Mouse (Mus musculus) ovary, postnatal 10 days (tissue): ENCODE measurements at regions not wholly inside any gene's neighbourhood (a gene's known extent, or its start where the extent isn't known, plus 50 kb on each side); places are given as distances from the start of the nearest gene placed in this dataset.

Source experiments
- DNase-seq: peaks from one replicate; pipeline ENCODE4 v3.0.0; 2022; ENCODE audit warnings: low spot score

DNA sequence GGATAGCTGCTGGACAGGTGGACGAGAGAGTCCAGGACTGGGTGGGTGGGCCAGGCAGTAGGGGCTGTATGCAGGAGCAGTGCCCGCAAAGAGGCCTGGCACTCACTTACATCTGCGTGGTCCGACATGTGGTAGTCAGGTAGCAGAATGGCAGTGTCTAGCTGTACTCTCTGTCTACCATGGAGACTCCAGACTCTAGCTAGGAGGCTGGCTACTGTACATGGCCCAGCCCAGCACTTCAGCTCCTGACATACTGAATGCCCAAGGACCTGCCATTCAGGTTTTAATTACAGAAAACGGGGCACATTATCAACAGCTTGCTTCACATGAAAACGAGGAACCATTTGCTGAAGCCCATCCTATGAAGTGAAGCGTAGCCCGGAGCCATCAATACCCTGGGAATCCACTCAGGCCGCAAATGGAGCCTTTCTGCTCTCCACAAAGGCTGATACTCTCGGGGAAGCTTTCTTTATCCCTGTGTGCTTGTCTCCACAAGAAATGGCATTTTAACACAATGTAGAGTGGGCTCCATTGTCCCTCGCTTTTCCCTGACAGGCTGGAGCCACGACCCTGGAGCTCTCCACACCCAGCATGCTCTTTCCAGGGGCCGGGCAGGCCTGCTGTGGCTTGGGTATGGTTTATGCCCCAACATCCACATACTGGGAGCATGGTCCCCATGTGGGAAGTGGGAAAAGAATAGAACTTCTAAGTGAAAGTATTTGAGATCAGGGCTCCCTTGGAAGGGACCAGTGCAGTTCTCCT is 110.6 kb upstream of the A530016L24Rik start:
- DNase-seq, result no peak

DNA sequence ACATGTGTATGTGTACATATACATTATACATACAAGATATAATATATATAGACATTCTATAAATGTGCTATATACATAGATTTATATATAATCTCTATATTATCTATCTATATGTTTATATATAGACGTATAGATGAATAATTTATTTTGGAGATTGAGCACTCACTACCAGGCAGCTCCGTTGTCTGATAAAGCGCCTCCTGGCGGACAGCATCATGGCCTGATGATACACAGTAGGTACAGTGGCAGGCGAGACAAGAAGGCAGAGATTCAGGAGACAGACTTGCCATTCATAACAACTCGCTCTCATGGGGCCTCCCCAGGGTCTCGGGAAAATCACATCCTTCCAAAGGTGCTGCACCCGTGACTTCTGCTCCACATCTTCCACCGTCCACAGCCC is 101.4 kb upstream of the A530016L24Rik start:
- DNase-seq, result no peak

GRCm38 (mm10) chr12:112395909-112396308 is 93.3 kb upstream of the A530016L24Rik start:
- no peak for DNase-seq

DNA sequence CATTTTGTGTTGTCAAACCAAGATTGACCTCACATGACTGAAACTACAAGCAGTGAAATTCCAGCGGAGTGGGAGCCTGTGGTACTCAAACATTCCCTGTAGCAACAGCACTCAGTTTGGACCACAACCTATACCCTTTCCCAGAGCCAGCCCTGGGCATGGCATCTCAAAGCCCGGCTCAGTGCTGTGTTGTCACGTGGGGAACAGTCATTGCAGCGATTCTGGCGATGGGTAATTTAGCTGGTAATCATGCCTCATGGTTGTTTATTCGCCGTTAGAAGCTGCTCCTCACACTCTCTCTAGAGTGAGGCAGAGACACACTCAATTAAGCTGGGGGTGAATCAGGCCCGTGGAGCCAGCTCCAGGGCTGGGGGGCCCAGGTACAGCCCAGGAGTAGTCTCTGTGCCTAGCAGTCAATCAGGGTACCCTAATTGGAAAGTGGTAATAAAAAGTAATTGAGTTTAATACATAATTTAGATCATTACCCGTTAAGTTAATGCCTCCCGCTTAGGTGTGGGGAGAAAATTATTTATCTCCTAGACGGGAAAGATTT is 85.5 kb upstream of the A530016L24Rik start:
- no peak for DNase-seq

- DNase-seq, result no peak
Measured at GRCm38 (mm10) chr12:112404338-112404737, 84.9 kb upstream of the A530016L24Rik start.

GRCm38 (mm10) chr12:112405781-112406213 is 83.5 kb upstream of the A530016L24Rik start:
- no peak for DNase-seq

DNA sequence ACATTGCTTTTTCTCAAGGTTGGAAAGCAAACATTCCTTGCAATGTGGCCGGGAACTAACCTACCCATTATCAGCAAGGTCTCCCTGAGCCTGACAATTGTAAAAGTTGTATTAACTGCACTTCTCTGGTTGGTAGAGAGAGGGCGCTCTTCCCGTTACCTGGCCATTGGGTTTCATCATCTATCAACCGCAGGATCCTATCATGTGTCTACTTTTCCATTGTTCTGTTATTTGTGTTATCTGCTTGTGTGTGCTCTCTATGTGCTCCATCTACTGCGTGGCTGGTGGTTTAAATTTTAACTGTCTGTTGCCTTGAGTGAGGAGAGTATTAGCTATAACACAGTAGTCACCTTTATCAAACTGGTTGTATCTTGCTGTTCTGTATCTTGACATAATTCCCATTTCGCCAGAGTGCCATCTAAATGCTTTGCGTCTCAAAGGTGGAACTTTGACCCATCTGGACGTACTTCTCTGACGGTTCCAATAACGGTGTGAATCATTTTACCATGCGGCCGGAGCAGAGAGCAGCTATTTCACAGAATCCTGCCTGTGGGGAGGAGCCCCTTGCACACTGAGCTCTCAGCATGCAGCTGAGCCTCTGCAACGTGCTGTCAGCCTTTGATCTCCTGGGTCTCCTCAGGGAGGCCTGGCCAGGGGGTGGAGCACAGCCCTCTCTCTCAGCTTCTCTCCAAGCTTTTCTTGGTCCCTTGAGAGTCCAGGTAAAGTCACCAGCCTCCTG is 77.5 kb upstream of the A530016L24Rik start:
- DNase-seq, result no peak

DNA sequence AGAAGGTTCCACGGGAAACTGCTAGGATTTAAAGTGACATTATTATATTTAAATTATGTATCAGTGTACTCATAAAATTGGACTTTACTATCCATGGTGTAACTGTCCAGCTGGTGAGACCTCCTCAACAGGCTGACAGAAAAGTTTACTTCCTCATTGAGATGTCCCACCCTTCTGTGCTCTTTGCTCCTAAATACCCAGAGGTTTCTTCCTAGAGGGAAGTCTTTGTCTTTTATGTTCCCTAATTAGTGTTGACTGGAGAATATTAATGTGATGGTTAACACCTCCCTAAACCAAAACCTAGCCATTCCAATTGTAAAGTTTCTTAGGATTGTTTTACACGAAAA is 76.9 kb upstream of the A530016L24Rik start:
- DNase-seq, result no peak

- DNase-seq, result no peak
Measured at GRCm38 (mm10) chr12:112415926-112416473, 73.2 kb upstream of the A530016L24Rik start.

GRCm38 (mm10) chr12:112416537-112416936 is 72.7 kb upstream of the A530016L24Rik start:
- DNase-seq, result no peak

DNA sequence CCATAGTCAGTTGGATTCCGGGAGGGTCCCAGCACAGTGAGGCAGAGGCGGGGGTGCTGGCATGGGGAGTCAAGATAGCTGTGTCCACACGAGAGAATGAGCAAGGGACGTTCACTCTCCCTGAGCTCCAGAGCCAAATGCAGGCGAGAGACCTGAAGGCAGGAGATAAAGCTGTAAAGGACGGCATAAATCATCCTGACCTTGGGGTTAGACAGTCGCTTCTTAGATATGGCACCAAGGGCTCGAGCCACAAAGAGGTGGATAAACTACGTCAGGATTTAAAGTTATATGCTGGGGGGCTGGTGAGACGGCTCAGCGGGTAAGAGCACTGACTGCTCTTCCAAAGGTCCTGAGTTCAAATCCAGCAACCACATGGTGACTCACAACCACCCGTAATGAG is 70.6 kb upstream of the A530016L24Rik start:
- no peak for DNase-seq

GRCm38 (mm10) chr12:112422177-112422576 is 67.1 kb upstream of the A530016L24Rik start:
- DNase-seq, result no peak

DNA sequence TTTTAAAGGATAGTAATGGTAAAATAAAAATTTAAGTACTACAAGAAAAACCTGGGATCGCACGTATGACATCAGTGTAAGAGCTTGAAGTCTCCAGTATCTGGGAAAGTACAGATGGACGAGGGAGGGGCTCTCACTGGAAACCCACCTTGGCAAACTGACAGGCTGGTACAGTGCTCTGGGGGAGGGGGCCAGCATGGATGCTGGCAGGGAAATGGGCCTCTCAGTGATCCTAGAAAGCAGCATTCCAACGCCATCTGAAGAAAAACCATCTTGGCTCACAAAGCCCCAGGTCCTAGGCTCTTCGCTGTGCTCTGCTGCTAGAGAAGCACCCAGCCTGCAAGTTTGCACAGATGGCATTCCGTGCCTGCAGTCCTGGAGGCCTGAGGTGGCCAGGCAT is 65.1 kb upstream of the A530016L24Rik start:
- no peak for DNase-seq

GRCm38 (mm10) chr12:112426681-112427080 is 62.6 kb upstream of the A530016L24Rik start:
- no peak for DNase-seq

DNA sequence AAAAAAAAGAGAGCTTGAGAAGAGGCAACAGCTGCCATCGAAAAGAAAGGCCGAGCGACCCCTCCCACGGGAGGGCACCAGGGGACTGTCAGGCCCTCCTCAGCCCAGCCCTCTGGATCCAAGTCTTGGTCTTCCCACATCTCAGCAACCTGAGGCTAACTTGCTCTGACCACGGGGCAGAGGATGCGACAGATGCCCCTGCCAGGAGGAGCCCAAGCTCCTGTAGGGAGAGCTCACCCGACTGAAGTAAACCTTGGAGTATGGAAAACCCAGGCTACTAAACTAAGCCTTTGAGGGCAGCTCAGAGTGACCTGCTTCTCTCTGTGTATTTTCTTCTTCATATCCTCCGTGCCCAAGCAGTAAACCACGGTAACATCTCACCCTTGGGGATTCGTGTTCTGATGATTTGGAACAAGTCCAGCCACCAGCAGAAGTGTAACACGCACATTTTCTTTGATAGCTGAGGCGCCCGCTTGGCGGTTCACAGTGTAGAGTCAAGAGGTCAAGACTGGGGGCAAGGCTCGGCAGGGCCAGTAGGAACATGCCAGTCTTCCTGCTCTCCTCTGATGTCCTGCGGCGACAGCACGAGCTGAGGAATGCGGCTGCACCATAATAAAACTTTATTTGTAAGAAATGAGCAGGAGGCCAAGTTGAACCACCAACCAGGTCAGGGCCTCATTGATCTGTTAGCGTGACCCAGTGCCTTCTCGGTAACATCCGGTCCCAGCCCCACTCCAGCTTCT is 59.0 kb upstream of the A530016L24Rik start:
- DNase-seq, result no peak

GRCm38 (mm10) chr12:112433315-112433714 is 55.9 kb upstream of the A530016L24Rik start:
- no peak for DNase-seq

GRCm38 (mm10) chr12:112434673-112435294 is 54.5 kb upstream of the A530016L24Rik start:
- no peak for DNase-seq

DNA sequence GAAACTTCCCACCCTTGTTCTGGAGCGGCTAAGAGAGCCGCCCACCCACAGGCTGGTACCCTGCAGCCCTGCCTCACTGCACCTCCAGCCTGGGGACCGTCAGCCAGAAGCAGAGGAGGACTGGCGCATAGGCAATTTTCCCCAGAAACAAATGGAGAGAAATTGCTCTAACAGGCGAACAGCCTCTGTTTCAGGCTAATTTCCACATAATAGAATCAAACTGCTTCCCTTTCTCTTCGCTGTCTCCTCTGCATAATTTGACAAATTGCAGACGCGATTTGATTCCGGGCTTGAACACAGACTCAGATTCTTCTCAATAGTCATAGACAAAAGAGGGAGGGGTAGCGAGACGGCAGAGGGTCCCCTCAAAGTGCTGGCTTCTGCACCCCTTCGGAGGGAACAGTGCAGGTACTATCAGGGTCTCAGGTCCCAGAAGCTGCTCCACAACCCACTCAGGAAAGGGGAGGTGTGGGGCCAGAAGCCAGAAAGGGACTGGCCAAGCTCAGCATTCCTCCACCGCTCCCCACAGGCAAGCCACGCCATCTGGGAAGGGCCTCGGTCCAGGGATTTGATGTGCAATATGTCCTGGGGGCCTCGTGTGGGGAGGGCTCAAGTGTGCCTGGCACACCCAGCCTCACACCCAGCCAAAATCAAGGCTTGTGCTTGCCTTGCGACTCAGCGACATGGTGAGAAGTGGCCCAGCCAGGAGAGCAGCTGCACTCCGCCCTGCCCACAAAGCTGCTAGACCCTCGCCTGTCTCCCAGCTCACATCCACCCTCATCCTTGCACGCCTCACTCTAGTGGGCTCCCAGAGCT is 53.7 kb upstream of the A530016L24Rik start:
- peak; percentile 18 for DNase-seq

DNA sequence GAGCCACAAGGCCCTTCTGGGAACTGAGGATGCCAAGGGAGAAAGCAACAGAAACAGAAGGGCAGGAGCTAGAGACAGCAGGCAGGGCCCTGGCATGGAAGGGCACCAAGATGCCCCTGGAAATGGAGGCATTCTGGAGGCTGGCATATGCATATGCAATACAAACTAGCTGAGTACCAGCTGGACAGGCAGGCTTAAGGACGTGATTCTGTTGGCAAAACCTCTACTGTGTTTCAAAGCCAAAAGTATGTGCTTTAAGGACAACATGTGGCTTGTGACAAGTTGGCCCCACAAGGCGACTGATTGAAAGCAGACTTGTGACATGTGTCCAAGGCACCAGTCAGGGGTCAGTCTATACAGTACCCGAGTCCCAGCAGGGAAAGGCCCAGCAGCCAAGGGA is 52.2 kb upstream of the A530016L24Rik start:
- no peak for DNase-seq

- DNase-seq, result no peak
Measured at GRCm38 (mm10) chr12:112438206-112438605, 51.0 kb upstream of the A530016L24Rik start.
